ENCODE assay signal across 21 mouse cellular contexts in genomic region chr7:137552551-137553198, GRCm38 (mm10).
DNase-seq lines count a peak whose midpoint lies in the region; ATAC-seq and TF ChIP-seq lines count a peak whose summit lies in the region.
"Had no signal": no experiment of that assay in that cellular context is flagged by ENCODE, and none has a peak within 500 bp of the region (broad histone marks: within the 10 kb centered on the region; RNA-seq: fewer than 3 reads in every experiment).

No protein-coding gene starts in this region.

- 71% methylated on average over 5 of the region's 5 CpGs for WGBS in intestine, embryonic 14.5 days
- WGBS in intestine, postnatal 0 days, result 52% methylated on average over 5 of the region's 5 CpGs

- no peak overlapping the region for H3K27ac ChIP-seq in intestine, embryonic 14.5 days (ENCODE audit: low read depth)
- no peak overlapping the region for H3K27ac ChIP-seq in intestine, postnatal 0 days (ENCODE audit: low read depth, low read length)
- H3K27ac ChIP-seq: embryonic facial prominence, embryonic 13.5 days; heart, embryonic 10.5 days; liver, embryonic 13.5 days; midbrain, embryonic 12.5 days had no signal

- no peak for TF ChIP-seq CTCF in intestine, postnatal 0 days (IDR thresholded peaks at IDR 0.05; ENCODE audit: low read depth)

- no peaks in the 10 kb centered on the region for H3K4me1 ChIP-seq in intestine, embryonic 14.5 days (replicated peaks; ENCODE audit: control insufficient read depth, insufficient read depth, low read length)
- 0 out of 2 replicates have a peak, but pooled peaks cover 3% of the 10 kb centered on the region for H3K4me1 ChIP-seq in intestine, postnatal 0 days (replicated peaks; ENCODE audit: control insufficient read depth, insufficient read depth, low read length)
- H3K4me1 ChIP-seq: embryonic facial prominence, embryonic 13.5 days; heart, embryonic 10.5 days; liver, embryonic 13.5 days had no signal

- no peak overlapping the region for H3K4me2 ChIP-seq in intestine, embryonic 14.5 days (ENCODE audit: low read length)
- H3K4me2 ChIP-seq in intestine, postnatal 0 days (replicated peaks; ENCODE audit: low read depth), result no peak overlapping the region
- H3K4me2 ChIP-seq: embryonic facial prominence, embryonic 13.5 days; liver, embryonic 13.5 days; lung, embryonic 14.5 days; midbrain, embryonic 12.5 days had no signal

- H3K36me3 ChIP-seq in intestine, embryonic 14.5 days (ENCODE audit: control insufficient read depth, insufficient read depth, low read length), result no peaks in the 10 kb centered on the region
- H3K36me3 ChIP-seq in intestine, postnatal 0 days (ENCODE audit: control insufficient read depth, insufficient read depth), result no peaks in the 10 kb centered on the region
- H3K36me3 ChIP-seq: embryonic facial prominence, embryonic 13.5 days; heart, embryonic 10.5 days; liver, embryonic 13.5 days; midbrain, embryonic 12.5 days had no signal

- no peak for ATAC-seq in intestine, embryonic 14.5 days (replicated peaks; ENCODE audit: low FRiP score, low TSS enrichment, low read depth)
- ATAC-seq in intestine, postnatal 0 days, result no peak
- ATAC-seq: forebrain, embryonic 14.5 days; hindbrain, embryonic 16.5 days; intestine, embryonic 16.5 days had no signal

- peak; percentile 44 for DNase-seq in intestine, embryonic 14.5 days (ENCODE audit: low spot score)
- peak; percentile 91 for DNase-seq in Muller cell, postnatal 12 days (ENCODE audit: inconsistent ontology term)
- peak; percentile 17 for DNase-seq in kidney, adult 18-20 months
- DNase-seq in kidney, postnatal 10 days, result peak; percentile 4
- DNase-seq in spleen, adult 12 weeks (ENCODE audit: low spot score), result no peak
- DNase-seq in frontal cortex, postnatal 14 days (ENCODE audit: low spot score in 2 of 2), result no peak
- no peak for DNase-seq in urinary bladder, postnatal 14 days (ENCODE audit: low spot score)
- DNase-seq: adrenal gland, adult 2 months; cerebellum, adult 18-20 months; cerebellum, postnatal 25 days; embryo, embryonic 11 days; liver, embryonic 13.5 days; lung, embryonic 14.5 days; thymus, postnatal 25 days had no signal

- H3K9ac ChIP-seq in intestine, embryonic 14.5 days (ENCODE audit: low read length), result no peak overlapping the region
- H3K9ac ChIP-seq in intestine, postnatal 0 days (ENCODE audit: low read depth, low read length), result no peak overlapping the region
- H3K9ac ChIP-seq: embryonic facial prominence, embryonic 13.5 days; liver, embryonic 13.5 days; lung, embryonic 14.5 days; midbrain, embryonic 12.5 days had no signal

- H3K27me3 ChIP-seq in intestine, embryonic 14.5 days (replicated peaks; ENCODE audit: control insufficient read depth, insufficient read depth, low read length), result no peaks in the 10 kb centered on the region
- no peaks in the 10 kb centered on the region for H3K27me3 ChIP-seq in intestine, postnatal 0 days (replicated peaks; ENCODE audit: control insufficient read depth, insufficient read depth, low read length)
- H3K27me3 ChIP-seq: embryonic facial prominence, embryonic 13.5 days; liver, embryonic 13.5 days; midbrain, embryonic 12.5 days had no signal

- no peaks in the 10 kb centered on the region for H3K9me3 ChIP-seq in intestine, embryonic 14.5 days (ENCODE audit: control insufficient read depth, low read length)
- no peaks in the 10 kb centered on the region for H3K9me3 ChIP-seq in intestine, postnatal 0 days (ENCODE audit: control insufficient read depth)
- H3K9me3 ChIP-seq: embryonic facial prominence, embryonic 13.5 days; heart, embryonic 10.5 days; liver, embryonic 13.5 days; midbrain, embryonic 12.5 days had no signal

- no peak overlapping the region for H3K4me3 ChIP-seq in intestine, embryonic 14.5 days (ENCODE audit: low read depth, low read length)
- H3K4me3 ChIP-seq in intestine, postnatal 0 days (ENCODE audit: low read depth, low read length), result no peak overlapping the region
- H3K4me3 ChIP-seq: embryonic facial prominence, embryonic 13.5 days; heart, embryonic 10.5 days; liver, embryonic 13.5 days; midbrain, embryonic 12.5 days had no signal

Comparison
In these comparisons a context has a peak if more than half of its experiments do, and no peak if none do; other contexts are left out.
1. DNase-seq: peak in intestine, embryonic 14.5 days (single experiment), Muller cell, postnatal 12 days (single experiment), kidney, adult 18-20 months (single experiment) and kidney, postnatal 10 days (single experiment); none in spleen, adult 12 weeks (single experiment), frontal cortex, postnatal 14 days (0 of 2) and urinary bladder, postnatal 14 days (single experiment).